Mouse (Mus musculus) C2C12 (cell line): ENCODE data around the gene Myadm.

Experiments
- CEBPB ChIP-seq: IDR thresholded peaks from one replicate; pipeline ENCODE4 v1.6.1; 2011; ENCODE audit warnings: low read depth, mild to moderate bottlenecking, control low read depth, moderate library complexity
- CTCF ChIP-seq: IDR thresholded peaks from one replicate; pipeline ENCODE4 v1.5.1; 2011; ENCODE audit not compliant: control insufficient read depth, insufficient read depth, insufficient read length
- MAX ChIP-seq: IDR thresholded peaks from one replicate; pipeline ENCODE4 v1.6.1; 2011; ENCODE audit warnings: mild to moderate bottlenecking, control low read depth
- MYOD1 ChIP-seq: IDR thresholded peaks from one replicate; pipeline ENCODE4 v1.6.1; 2011; ENCODE audit warnings: low read depth; ENCODE audit not compliant: control insufficient read depth, insufficient read length
- USF1 ChIP-seq: IDR thresholded peaks from one replicate; pipeline ENCODE4 v1.6.1; 2011; ENCODE audit warnings: low read depth, mild to moderate bottlenecking, control low read depth, moderate library complexity

GRCm38 (mm10) chr7:3301628-3302555, 13.0 kb downstream of the Myadm start:
- TF ChIP-seq USF1 (no peak), CTCF (no peak), CEBPB (no peak), MYOD1 (no peak), MAX (no peak)
